Mouse (Mus musculus) forelimb bud, embryonic 11.5 days (tissue): Measurements from ENCODE around the gene Rapgef3.

Source experiments
- DNase-seq: peaks from one replicate; pipeline ENCODE4 v3.0.0-alpha.2; 2012; ENCODE audit warnings: low read depth, low spot score

Gene Rapgef3

DNA sequence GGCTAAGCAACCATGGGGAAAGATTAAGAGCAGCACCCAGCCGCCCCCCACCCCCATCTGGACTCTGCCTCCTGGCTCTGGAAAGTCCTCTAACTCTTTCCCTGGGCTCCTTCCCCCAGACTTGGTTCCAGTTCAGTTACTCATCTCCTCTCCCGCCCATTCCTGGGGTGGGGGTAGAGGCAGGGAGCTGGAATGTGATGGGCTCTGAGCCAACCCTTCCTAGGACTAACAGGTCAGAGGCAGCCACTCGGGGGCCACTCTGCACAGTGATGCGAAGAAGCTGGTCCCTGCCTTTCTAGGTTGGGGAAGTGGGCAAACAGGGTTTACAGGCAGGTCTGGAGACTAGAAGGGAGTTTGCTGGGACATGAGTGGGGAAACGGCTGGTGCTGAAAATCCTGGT, 5.3 kb upstream of the Rapgef3 start:
- DNase-seq, result no peak

GRCm38 (mm10) chr15:97770280-97770679, 2.5 kb upstream of the Rapgef3 start:
- DNase-seq, result no peak

DNA sequence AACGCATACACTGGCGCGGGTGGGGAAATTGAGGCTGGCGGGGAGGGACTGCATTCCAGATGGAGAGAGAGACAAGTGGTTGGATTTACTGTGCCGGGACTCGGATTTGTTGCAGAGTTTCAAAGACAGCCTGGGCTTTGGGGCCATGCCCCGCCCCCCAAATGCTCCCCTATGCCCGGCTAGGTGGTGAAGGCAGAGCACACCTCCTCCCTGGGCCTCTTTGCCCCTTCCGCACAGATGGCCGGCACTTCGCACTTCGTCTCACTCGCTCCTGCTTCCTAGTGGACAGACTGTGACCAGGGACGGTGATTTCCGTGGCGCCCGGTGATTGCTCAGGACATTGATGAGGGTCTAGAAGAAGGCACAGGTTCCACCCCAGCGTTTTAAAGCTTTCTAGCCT, 420 bp upstream of the Rapgef3 start:
- DNase-seq, result no peak

DNA sequence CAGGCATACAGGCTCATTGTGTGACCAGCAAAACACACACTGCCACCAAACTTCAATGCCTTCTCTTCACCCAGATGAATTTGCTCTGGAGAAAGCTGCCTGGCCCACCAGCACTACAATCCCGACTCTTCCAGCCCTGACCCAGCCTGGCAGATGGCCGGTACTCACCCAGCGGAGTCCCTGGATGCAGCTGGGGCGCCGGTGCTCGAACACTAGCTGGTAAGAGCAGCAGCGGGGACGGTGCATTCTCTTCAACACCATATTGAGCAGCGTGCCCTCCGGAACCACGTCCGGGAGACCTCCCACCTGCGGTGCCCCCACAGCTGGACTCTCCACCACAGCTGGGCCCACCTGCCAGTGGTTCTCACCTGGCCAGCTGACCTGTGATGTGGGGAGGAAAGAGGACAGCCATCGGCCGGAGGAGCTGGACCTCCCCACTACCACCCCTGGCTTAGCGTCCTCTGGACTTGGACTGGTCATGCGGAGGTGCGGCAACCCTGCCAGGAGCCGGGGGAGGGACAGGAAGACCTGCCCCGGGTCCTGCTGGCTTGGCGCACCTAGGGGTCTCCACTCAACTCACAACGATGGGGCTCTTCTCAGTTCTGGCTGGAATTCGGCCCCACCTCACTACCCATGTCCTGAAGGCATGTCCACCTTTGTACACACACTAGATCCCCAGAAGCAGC, 1.0 kb downstream of the Rapgef3 start:
- DNase-seq, result no peak

GRCm38 (mm10) chr15:97766194-97766593, 1.6 kb downstream of the Rapgef3 start:
- no peak for DNase-seq

GRCm38 (mm10) chr15:97765090-97765794, 2.5 kb downstream of the Rapgef3 start:
- no peak for DNase-seq

GRCm38 (mm10) chr15:97764532-97764931, 3.2 kb downstream of the Rapgef3 start:
- DNase-seq, result no peak

DNA sequence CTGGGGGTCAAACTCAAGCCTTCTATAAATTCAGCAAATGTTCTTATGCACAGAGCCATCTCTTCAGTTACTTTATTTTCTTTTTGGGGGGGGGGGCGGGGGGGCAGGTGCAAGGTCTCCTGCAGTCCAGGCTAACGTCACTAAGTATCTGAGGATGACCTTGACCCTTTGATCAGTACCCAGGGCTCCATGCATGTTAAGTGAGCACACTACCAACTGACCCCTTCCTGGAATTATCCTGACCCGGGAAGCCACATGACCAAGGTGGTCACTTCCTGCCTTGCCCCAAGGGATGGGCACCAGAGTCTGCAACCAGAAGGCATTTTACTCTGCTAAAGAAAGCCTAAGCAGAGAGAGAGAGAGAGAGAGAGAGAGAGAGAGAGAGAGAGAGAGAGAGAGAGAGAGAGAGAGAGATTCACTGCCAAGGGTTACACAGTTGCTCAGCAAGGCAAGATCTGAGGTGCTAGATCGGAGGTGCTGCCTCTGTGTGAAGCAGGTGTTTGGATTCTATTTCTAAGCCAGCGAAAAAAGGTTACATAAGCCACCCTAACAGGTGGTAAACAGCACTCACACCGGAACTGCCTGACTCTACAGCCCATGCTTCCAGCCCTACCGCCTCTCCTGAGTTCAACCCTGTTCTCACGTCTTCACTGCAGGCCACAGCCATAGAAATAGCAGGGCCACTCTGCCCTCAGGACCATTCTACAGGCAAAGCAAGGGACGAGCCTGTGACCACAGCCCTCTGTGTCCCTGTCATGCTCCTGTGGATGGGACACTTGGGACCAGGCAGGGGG, 4.3 kb downstream of the Rapgef3 start:
- DNase-seq, result no peak

- no peak for DNase-seq
Measured at GRCm38 (mm10) chr15:97762733-97763132, 5.0 kb downstream of the Rapgef3 start.

DNA sequence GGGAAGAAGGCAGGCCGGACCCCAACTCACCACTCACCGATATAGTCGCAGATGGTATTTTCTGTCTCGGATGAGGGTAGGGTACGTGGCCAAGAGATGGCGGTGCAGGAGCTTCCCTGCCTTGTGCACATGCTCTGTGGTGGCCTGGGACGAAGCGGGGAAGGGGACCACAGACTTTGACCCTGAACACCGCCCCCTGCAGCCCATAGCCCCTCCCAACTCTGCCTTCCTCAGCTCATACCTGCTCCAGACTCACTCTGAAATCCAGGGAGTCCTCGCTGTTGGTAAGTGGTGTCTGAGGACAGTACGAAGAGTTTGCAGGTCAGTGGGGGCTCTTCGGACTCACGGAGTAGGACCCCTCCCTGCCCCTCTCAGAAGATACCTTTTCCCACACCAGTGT, 6.3 kb downstream of the Rapgef3 start:
- DNase-seq, result no peak

GRCm38 (mm10) chr15:97760952-97761351, 6.8 kb downstream of the Rapgef3 start:
- DNase-seq, result no peak

- no peak for DNase-seq
Measured at GRCm38 (mm10) chr15:97760006-97760405, 7.8 kb downstream of the Rapgef3 start.

DNA sequence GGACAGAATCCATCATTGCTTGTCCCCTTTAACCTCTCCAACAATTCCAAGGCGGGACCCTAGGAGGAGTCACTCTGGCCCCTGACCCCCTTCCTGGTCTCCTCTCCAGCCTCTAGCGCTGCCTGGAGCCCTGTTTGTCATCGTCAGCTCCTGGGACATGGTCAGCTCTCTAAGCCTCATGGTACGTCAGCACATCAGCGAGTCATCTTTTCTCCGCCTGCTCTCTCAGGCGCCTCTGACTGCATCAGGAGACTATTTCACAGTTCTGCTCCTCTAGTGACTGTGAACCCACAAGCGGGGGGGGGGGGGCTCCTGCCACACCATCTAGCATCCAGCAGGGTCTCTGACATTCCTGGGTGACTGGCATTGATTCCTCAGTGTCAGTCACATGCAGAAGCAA, 12.4 kb downstream of the Rapgef3 start:
- DNase-seq, result no peak

- no peak for DNase-seq
Measured at GRCm38 (mm10) chr15:97754476-97754875, 13.3 kb downstream of the Rapgef3 start.

GRCm38 (mm10) chr15:97752491-97752890, 15.3 kb downstream of the Rapgef3 start:
- no peak for DNase-seq

DNA sequence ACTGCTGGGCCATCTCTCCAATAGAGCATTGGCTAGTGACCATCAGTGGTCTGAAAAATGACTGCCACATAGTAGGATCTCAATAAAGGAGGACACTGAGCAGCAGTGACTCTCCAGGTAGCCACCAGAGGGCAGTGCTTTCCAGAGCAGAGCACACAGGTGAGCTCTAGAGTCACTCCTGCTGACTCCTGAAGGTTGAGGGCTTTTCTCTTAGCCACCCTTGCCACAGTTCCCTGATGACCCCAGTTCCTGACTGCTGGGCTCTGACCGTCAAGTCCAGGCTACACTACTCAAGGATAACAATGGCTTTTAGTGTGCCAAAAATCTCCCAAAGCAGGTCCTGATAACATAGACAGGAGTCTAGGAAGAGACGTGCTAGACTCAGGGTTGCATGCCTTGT, 16.1 kb downstream of the Rapgef3 start:
- no peak for DNase-seq

GRCm38 (mm10) chr15:97750697-97751096, 17.1 kb downstream of the Rapgef3 start:
- DNase-seq, result peak; percentile 58

DNA sequence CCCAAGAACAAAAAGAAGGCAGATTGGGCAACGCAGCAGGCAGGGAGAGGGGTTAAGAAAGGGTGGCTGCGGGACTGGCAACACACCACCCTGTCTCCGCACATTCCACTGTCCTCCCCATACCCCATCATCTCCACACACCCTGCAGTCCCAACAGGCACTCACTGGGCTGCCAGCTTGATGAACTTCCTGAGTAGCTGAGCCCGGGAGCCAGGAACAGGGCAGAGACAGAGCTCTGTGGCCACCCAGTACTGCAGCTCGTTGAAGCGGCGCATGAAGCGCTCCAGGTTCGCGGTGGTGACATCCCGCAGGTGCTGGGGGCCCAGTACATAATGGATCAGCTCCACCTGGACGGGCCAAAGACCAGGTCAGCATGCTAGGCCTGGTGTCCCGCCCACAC, 17.9 kb downstream of the Rapgef3 start:
- no peak for DNase-seq

- no peak for DNase-seq
Measured at GRCm38 (mm10) chr15:97749397-97749796, 18.4 kb downstream of the Rapgef3 start.

- DNase-seq, result no peak
Measured at GRCm38 (mm10) chr15:97748964-97749363, 18.8 kb downstream of the Rapgef3 start.

- no peak for DNase-seq
Measured at GRCm38 (mm10) chr15:97748309-97748708, 19.5 kb downstream of the Rapgef3 start.

GRCm38 (mm10) chr15:97747486-97747885, 20.3 kb downstream of the Rapgef3 start:
- DNase-seq, result no peak

GRCm38 (mm10) chr15:97746748-97747147, 21.0 kb downstream of the Rapgef3 start:
- no peak for DNase-seq
